Mouse (Mus musculus) MEL (cell line): ENCODE measurements around the gene Olfr618. TPM values are rescaled to one million over a fixed set of nuclear protein-coding genes. Genes with fewer than 3 reads are reported as not detected.
A peak's percentile ranks its signal among the peaks of the same experiment; 100 is the strongest.

Source experiments
- DNase-seq: peaks from one replicate; pipeline ENCODE4 v3.0.0; 2011; ENCODE audit warnings: low read depth, low spot score
- H3K27ac ChIP-seq: 2 replicates; pipeline ENCODE4 v1.5.1; 2012; ENCODE audit warnings: low read depth, mild to moderate bottlenecking, control low read depth, low read length, moderate library complexity; ENCODE audit not compliant: control insufficient read depth
- H3K27me3 ChIP-seq, 2 experiments: fragments of 150-350 bp in 1 of 2; sonication (generic) in 1 of 2; 2 replicates each; pipeline ENCODE4 v1.6.1; 2012; ENCODE audit warnings: low read length in 2 of 2, mild to moderate bottlenecking in 2 of 2, improper control_type of control experiment in 1 of 2, moderate library complexity in 1 of 2; ENCODE audit not compliant: insufficient read depth in 2 of 2, control insufficient read depth in 1 of 2
- H3K36me3 ChIP-seq, 2 experiments: 2 replicates each; pipeline ENCODE4 v1.6.1; 2012 to 2014; ENCODE audit warnings: low read length in 2 of 2, improper control_type of control experiment in 1 of 2, inconsistent platforms in 1 of 2, mild to moderate bottlenecking in 1 of 2; ENCODE audit not compliant: insufficient read depth in 2 of 2, control insufficient read depth in 1 of 2
- H3K4me1 ChIP-seq, 2 experiments: fragments of 150-350 bp in 1 of 2; sonication (generic) in 1 of 2; 2 replicates each; pipeline ENCODE4 v1.6.1; 2012; ENCODE audit warnings: low read length in 2 of 2, improper control_type of control experiment in 1 of 2, mild to moderate bottlenecking in 1 of 2; ENCODE audit not compliant: insufficient read depth in 2 of 2, control insufficient read depth in 1 of 2
- H3K4me3 ChIP-seq, 2 experiments: fragments of 150-350 bp in 1 of 2; sonication (generic) in 1 of 2; 2 replicates each; pipeline ENCODE4 v1.5.1; 2012; ENCODE audit warnings: low read depth in 2 of 2, low read length in 2 of 2, mild to moderate bottlenecking in 2 of 2, moderate library complexity in 2 of 2, control low read depth in 1 of 2, improper control_type of control experiment in 1 of 2; ENCODE audit not compliant: control insufficient read depth in 1 of 2, insufficient read depth in 1 of 2
- H3K79me2 ChIP-seq: 2 replicates; pipeline ENCODE4 v1.6.1; 2012; ENCODE audit warnings: mild to moderate bottlenecking, low read length, moderate library complexity; ENCODE audit not compliant: control insufficient read depth, poor library complexity, insufficient read depth
- H3K9ac ChIP-seq: 2 replicates; pipeline ENCODE4 v1.6.1; 2012; ENCODE audit warnings: low read depth, mild to moderate bottlenecking, control low read depth, low read length, moderate library complexity; ENCODE audit not compliant: control insufficient read depth, poor library complexity, severe bottlenecking
- H3K9me3 ChIP-seq: fragments of 150-350 bp; sonication (generic); replicated peaks from 2 replicates; pipeline ENCODE4 v1.6.1; 2012; ENCODE audit warnings: mild to moderate bottlenecking, low read length, improper control_type of control experiment, moderate library complexity; ENCODE audit not compliant: insufficient read depth
- CHD2 ChIP-seq: IDR thresholded peaks from 2 replicates; pipeline ENCODE4 v1.6.1; 2011; ENCODE audit warnings: low read length, improper control_type of control experiment
- ELF1 ChIP-seq: IDR thresholded peaks from 2 replicates; pipeline ENCODE4 v1.6.1; 2014; ENCODE audit warnings: low read depth, mild to moderate bottlenecking, inconsistent platforms, low read length, improper control_type of control experiment, moderate library complexity
- ETS1 ChIP-seq: IDR thresholded peaks from 2 replicates; pipeline ENCODE4 v1.6.1; 2012; ENCODE audit warnings: low read depth, mild to moderate bottlenecking, inconsistent platforms, low read length, improper control_type of control experiment, moderate library complexity
- MAFK ChIP-seq: IDR thresholded peaks from 2 replicates; pipeline ENCODE4 v1.6.1; 2011; ENCODE audit warnings: low read depth, mild to moderate bottlenecking, low read length, improper control_type of control experiment, borderline replicate concordance
- MEF2A ChIP-seq: IDR thresholded peaks from 2 replicates; pipeline ENCODE4 v1.6.1; 2014; ENCODE audit warnings: low read depth, mild to moderate bottlenecking, inconsistent platforms, low read length, improper control_type of control experiment; ENCODE audit not compliant: poor library complexity, insufficient replicate concordance, severe bottlenecking; ENCODE audit errors: extremely low read depth
- MXI1 ChIP-seq: IDR thresholded peaks from 2 replicates; pipeline ENCODE4 v1.6.1; 2011; ENCODE audit warnings: mild to moderate bottlenecking, low read depth, low read length, improper control_type of control experiment
- NELFE ChIP-seq: IDR thresholded peaks from 2 replicates; pipeline ENCODE4 v1.6.1; 2011; ENCODE audit warnings: low read depth, low read length, improper control_type of control experiment
- POLR2AphosphoS2 ChIP-seq: IDR thresholded peaks from 2 replicates; pipeline ENCODE4 v1.6.1; 2011; ENCODE audit warnings: low read length, improper control_type of control experiment
- SIN3A ChIP-seq: IDR thresholded peaks from 2 replicates; pipeline ENCODE4 v1.6.1; 2012; ENCODE audit warnings: low read length, improper control_type of control experiment, inconsistent platforms
- SMC3 ChIP-seq: IDR thresholded peaks from 2 replicates; pipeline ENCODE4 v1.6.1; 2011; ENCODE audit warnings: low read depth, low read length, improper control_type of control experiment
- TBP ChIP-seq: IDR thresholded peaks from 2 replicates; pipeline ENCODE4 v1.8.0; 2011; ENCODE audit warnings: low read depth, low read length, improper control_type of control experiment
- TCF12 ChIP-seq: IDR thresholded peaks from 2 replicates; pipeline ENCODE4 v1.6.1; 2014; ENCODE audit warnings: low read depth, mild to moderate bottlenecking, inconsistent platforms, low read length, improper control_type of control experiment, moderate library complexity
- UBTF ChIP-seq: IDR thresholded peaks from 2 replicates; pipeline ENCODE4 v1.6.1; 2012; ENCODE audit warnings: low read depth, mild to moderate bottlenecking, inconsistent platforms, low read length, improper control_type of control experiment, moderate library complexity, borderline replicate concordance; ENCODE audit not compliant: insufficient read depth
- ZNF384 ChIP-seq: IDR thresholded peaks from 2 replicates; pipeline ENCODE4 v1.6.1; 2012; ENCODE audit warnings: low read depth, mild to moderate bottlenecking, inconsistent platforms, low read length, improper control_type of control experiment
- polyA plus RNA-seq, 2 experiments: library from polyadenylated mRNA; stranded (reverse) in 1 of 2; unstranded in 1 of 2; fragments of >175 nt in 1 of 2; fragments of >200 nt in 1 of 2; gene quantifications; 2 replicates each; pipeline versions ENCODE4 v1.2.1 to v1.2.4; 2012; ENCODE audit warnings: low replicate concordance in 2 of 2, low read depth in 1 of 2; ENCODE audit not compliant: insufficient read length in 2 of 2, insufficient read depth in 1 of 2, missing spikeins in 1 of 2
- total RNA-seq: library from RNA; depleted of rRNA; stranded (reverse); fragments of 300-350 nt; gene quantifications from 2 replicates; pipeline ENCODE4 v1.2.3, GENCODE M21; 2012

The Olfr618 gene
- total and polyA plus RNA-seq, 3 experiments = not detected

- no peaks in the 10 kb centered on the region for H3K36me3 ChIP-seq
- TF ChIP-seq MEF2A (no peak), NELFE (no peak), POLR2AphosphoS2 (no peak), ETS1 (no peak), MAFK (no peak), ELF1 (no peak), SMC3 (no peak), SIN3A (no peak), ZNF384 (no peak), TBP (no peak)
- TF ChIP-seq, all 39 proteins: peak for 0
- no peaks in the 10 kb centered on the region for H3K27me3 ChIP-seq
- no peak within 1 kb of the TSS for H3K9ac ChIP-seq
- H3K79me2 ChIP-seq = no peaks in the 10 kb centered on the region
- no peak within 1 kb of the TSS for H3K27ac ChIP-seq
- DNase-seq = no peak
- no peak within 1 kb of the TSS for H3K4me3 ChIP-seq
- H3K9me3 ChIP-seq = no peaks in the 10 kb centered on the region
- no peaks in the 10 kb centered on the region for H3K4me1 ChIP-seq
Observed at GRCm38 (mm10) chr7:103600275-103600674, 10.4 kb downstream of the Olfr618 start, which contains the start of gene Olfr619. TSS of gene Olfr619 (plus strand) at chr7:103600575.

GRCm38 (mm10) chr7:103607425-103607824, 17.5 kb downstream of the Olfr618 start:
- H3K27me3 ChIP-seq = no peaks in the 10 kb centered on the region
- H3K27ac ChIP-seq = no peak overlapping the region
- H3K79me2 ChIP-seq = no peaks in the 10 kb centered on the region
- H3K36me3 ChIP-seq = no peaks in the 10 kb centered on the region
- H3K9me3 ChIP-seq = no peaks in the 10 kb centered on the region
- TF ChIP-seq ELF1 (no peak), NELFE (no peak), CHD2 (no peak), UBTF (no peak), TCF12 (no peak), MXI1 (no peak), POLR2AphosphoS2 (no peak)
- no peak overlapping the region for H3K4me3 ChIP-seq
- H3K4me1 ChIP-seq = no peaks in the 10 kb centered on the region
- H3K9ac ChIP-seq = no peak overlapping the region
- DNase-seq = peak; percentile 4

- no peak for DNase-seq
- Histone ChIP-seq H3K27me3 (no peaks in the 10 kb centered on the region), H3K36me3 (no peaks in the 10 kb centered on the region), H3K27ac (no peak within 1 kb of the TSS), H3K79me2 (no peaks in the 10 kb centered on the region), H3K4me1 (no peaks in the 10 kb centered on the region), H3K9me3 (no peaks in the 10 kb centered on the region), H3K4me3 (no peak within 1 kb of the TSS), H3K9ac (no peak within 1 kb of the TSS)
- TF ChIP-seq POLR2AphosphoS2 = no peak
Observed at GRCm38 (mm10) chr7:103612434-103612833, 22.5 kb downstream of the Olfr618 start, which contains the start of gene Olfr620. TSS of gene Olfr620 (minus strand) at chr7:103612534.
